Mouse (Mus musculus) cortical plate, adult 2 months (tissue): ENCODE results near the gene Kcmf1. TPM values are rescaled to one million over a fixed set of nuclear protein-coding genes. Genes with fewer than 3 reads are reported as not detected.
"Not testable (repeated sequence)": the region's sequence is repeated elsewhere in the genome, so short reads cannot be mapped to it uniquely, and the experiment has no call there.

Experiments
- H3K27ac ChIP-seq: fragments of 200-500 bp; 2 replicates; pipeline ENCODE4 v1.5.1; 2012; ENCODE audit warnings: low read length, control low read depth, inconsistent platforms; ENCODE audit not compliant: insufficient read depth
- H3K4me1 ChIP-seq: fragments of 200-500 bp; 2 replicates; pipeline ENCODE4 v1.6.1; 2011; ENCODE audit warnings: low read length; ENCODE audit not compliant: control insufficient read depth, insufficient read depth
- H3K4me3 ChIP-seq: fragments of 200-500 bp; 2 replicates; pipeline ENCODE4 v1.5.1; 2011; ENCODE audit warnings: mild to moderate bottlenecking, low read length, control low read depth; ENCODE audit not compliant: insufficient read depth
- CTCF ChIP-seq: fragments of 200-500 bp; IDR thresholded peaks from 2 replicates; pipeline ENCODE4 v1.5.1; 2011; ENCODE audit warnings: mild to moderate bottlenecking, control low read depth, low read length; ENCODE audit not compliant: insufficient read depth; ENCODE audit errors: extremely low read depth
- POLR2A ChIP-seq: fragments of 200-500 bp; IDR thresholded peaks from 2 replicates; pipeline ENCODE4 v1.6.1; 2011; ENCODE audit warnings: mild to moderate bottlenecking, low read length, control low read depth; ENCODE audit not compliant: insufficient read depth; ENCODE audit errors: extremely low read depth
- polyA plus RNA-seq: library from polyadenylated mRNA; depleted of rRNA; stranded (reverse); fragments of >200 nt; gene quantifications from 2 replicates; pipeline ENCODE4 v1.2.3, GENCODE M21; 2012

Kcmf1 gene
- polyA plus RNA-seq, 1 experiment = 80.4 TPM

DNA sequence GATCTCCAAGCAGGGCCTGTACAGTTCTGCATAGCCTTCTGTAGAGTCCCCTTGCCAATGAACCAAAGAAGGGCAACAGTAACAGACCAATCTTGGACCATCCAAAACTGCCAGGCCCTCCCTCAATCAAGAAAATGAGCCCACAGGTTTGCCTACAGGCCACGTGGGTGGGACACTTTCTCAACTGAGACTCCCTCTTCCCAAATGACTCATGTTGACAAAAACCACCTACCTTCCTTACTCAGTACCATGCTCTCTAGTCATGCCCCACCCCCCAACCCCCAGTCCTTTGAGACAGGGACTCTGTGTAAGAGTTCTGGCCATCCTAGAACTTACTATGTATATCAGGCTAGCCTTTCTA is 18.2 kb downstream of the Kcmf1 start:
- H3K4me3 ChIP-seq = no peak overlapping the region
- TF ChIP-seq CTCF = no peak
- no peak for TF ChIP-seq POLR2A
- H3K4me1 ChIP-seq = peaks cover 15% of the 10 kb centered on the region
- no peak overlapping the region for H3K27ac ChIP-seq

DNA sequence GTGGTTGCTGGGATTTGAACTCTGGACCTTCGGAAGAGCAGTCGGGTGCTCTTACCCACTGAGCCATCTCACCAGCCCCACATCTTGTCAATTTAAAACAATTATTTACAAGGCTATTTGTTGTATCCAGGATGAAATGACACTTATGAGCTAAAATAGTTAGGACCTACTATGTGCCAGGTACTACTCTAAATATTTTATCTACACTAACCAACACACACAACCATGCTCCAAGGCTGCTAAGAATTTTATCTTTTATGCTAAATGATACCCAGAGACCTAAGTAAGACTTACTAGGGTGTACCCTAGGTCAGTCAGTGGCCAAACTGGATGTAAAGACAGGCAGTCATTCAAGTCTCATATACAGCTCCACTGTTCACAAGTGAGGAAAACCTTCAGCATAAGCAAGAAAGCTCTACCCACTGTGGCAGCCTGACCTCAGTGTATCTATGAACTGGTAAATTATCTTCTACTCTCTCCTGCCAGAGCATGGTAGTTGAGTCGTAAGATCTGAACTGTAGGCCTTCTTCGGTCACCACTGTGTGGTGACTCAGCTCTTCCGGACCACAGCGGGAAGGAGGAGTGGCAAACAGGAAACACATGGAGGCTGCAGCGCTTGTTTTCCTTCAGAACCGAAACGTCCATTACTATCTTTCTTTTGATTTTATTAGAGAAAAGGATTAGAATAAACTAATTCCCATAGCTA is 18.7 kb downstream of the Kcmf1 start:
- Histone ChIP-seq H3K4me3 (no peak overlapping the region), H3K4me1 (peaks cover 15% of the 10 kb centered on the region), H3K27ac (no peak overlapping the region)
- no peak for TF ChIP-seq POLR2A
- TF ChIP-seq CTCF = no peak

DNA sequence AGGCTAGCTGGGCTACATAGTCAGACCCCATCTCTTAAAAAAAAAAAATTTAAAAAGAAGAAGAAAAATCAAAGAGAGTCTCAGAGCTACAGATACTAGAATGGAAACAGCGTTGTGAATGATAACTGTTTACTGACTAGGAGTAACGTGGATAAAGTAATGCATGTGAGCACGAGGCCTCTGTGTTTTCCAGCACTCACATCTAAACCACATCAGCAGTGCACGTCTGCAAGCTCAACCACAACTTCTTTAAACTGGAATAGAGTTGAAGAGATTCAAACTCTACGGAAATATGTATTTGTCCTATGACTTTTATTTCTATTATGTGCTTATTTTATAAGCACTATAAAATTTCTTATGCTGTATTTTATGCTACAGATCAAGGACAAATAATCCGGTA is 23.1 kb downstream of the Kcmf1 start:
- no peak overlapping the region for H3K27ac ChIP-seq
- peaks cover 10% of the 10 kb centered on the region for H3K4me1 ChIP-seq
- no peak overlapping the region for H3K4me3 ChIP-seq
- TF ChIP-seq CTCF (no peak), POLR2A (no peak)

GRCm38 (mm10) chr6:72873338-72873737 is 26.4 kb downstream of the Kcmf1 start:
- no peak for TF ChIP-seq CTCF
- TF ChIP-seq POLR2A = no peak
- Histone ChIP-seq H3K27ac (no peak overlapping the region), H3K4me3 (no peak overlapping the region), H3K4me1 (peaks cover 11% of the 10 kb centered on the region)

- Histone ChIP-seq H3K27ac (no peak overlapping the region), H3K4me1 (peaks cover 11% of the 10 kb centered on the region), H3K4me3 (no peak overlapping the region)
- TF ChIP-seq CTCF = no peak
- TF ChIP-seq POLR2A = no peak
Observed at GRCm38 (mm10) chr6:72872276-72872675, 27.5 kb downstream of the Kcmf1 start.

DNA sequence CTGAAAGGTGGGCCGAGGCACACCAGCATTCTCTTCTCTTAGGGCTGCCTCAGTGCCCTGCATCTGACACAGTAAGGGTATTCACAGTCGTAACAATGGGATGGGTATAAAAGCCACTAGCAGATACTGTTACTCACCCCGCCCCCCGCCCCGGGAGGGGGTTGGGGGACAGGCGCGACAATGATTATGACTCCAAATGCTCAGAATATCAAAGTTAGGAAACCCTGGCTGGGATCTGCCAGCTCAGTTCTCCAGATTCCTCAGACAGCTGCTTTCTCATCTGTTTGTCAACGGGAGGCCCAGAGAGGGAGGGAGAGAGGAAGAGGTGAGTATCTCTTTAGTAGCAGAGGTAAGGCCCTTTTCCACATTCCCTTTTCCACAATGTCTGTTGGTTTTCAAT is 30.2 kb downstream of the Kcmf1 start:
- Histone ChIP-seq H3K4me3 (no peak overlapping the region), H3K4me1 (peaks cover 13% of the 10 kb centered on the region), H3K27ac (no peak overlapping the region)
- TF ChIP-seq CTCF (no peak), POLR2A (no peak)

- TF ChIP-seq POLR2A (no peak), CTCF (no peak)
- no peak overlapping the region for H3K4me3 ChIP-seq
- peaks cover 13% of the 10 kb centered on the region for H3K4me1 ChIP-seq
- H3K27ac ChIP-seq = no peak overlapping the region
Observed at GRCm38 (mm10) chr6:72868688-72869087, 31.1 kb downstream of the Kcmf1 start.

DNA sequence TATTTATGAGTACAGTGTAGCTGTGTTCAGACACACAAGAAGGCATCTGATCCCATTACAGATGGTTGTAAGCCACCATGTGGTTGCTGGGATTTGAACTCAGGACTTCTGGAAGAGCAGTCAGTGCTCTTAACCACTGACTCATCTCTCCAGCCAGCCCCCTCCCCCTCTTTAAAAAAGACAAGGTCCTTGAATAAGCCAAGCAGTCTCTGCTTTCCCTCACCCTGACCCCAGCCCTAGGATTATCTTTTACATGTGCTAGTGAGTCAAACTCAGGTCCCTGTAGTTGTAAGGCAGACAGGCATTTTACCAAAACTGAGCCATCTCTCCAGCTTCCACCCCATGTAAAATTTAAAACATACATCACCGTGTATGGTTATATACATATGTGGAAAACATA is 32.0 kb downstream of the Kcmf1 start:
- no peak for TF ChIP-seq POLR2A
- TF ChIP-seq CTCF = no peak
- peaks cover 13% of the 10 kb centered on the region for H3K4me1 ChIP-seq

DNA sequence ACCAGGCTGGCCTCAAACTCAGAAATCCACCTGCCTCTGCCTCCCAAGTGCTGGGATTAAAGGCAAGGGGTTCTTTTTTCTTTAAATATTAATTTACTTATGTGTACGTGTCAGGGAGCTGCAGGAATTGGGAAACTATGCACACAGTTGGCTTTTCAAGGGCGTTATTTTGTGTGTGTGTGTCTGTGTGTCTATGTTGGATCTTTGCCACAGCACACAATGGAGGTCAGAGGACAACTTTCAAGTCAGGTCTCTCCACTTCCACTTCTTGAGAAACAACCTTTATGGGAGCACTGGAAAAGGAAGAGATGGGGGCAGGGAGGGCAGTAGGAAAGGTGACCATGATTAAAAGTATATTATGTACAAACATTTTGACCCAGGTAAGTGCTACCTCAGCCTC is 33.5 kb downstream of the Kcmf1 start:
- Histone ChIP-seq H3K4me3 (no peak overlapping the region), H3K4me1 (peaks cover 9% of the 10 kb centered on the region), H3K27ac (no peak overlapping the region)
- TF ChIP-seq POLR2A (no peak), CTCF (no peak)

More for the DNA sequence above, 32.0 kb downstream of the Kcmf1 start:
- no peak overlapping the region for H3K27ac ChIP-seq
- H3K4me3 ChIP-seq = no peak overlapping the region

DNA sequence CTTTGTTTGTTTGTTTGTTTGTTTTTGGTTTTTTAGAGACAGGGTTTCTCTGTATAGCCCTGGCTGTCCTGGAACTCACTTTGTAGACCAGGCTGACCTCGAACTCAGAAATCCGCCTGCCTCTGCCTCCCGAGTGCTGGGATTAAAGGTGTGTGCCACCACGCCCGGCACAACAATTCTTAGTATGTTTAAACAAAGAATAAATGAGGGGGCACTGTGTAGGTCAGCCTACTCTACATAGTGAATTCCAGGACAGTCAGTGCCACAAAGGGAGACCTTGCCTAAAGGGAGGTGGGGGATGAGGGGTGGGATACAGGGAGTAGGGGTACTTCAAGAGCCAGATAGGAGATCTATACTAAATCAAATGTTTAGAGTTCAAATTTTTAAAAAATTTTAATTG is 37.1 kb downstream of the Kcmf1 start:
- H3K4me1 ChIP-seq, H3K4me3 ChIP-seq, H3K27ac ChIP-seq: not testable (repeated sequence)

- no peak overlapping the region for H3K4me3 ChIP-seq
- H3K4me1 ChIP-seq = peaks cover 3% of the 10 kb centered on the region; the same call in 1 of the 2 replicates
- TF ChIP-seq CTCF (no peak), POLR2A (no peak)
- no peak overlapping the region for H3K27ac ChIP-seq
Observed at GRCm38 (mm10) chr6:72854256-72854655, 45.5 kb downstream of the Kcmf1 start.
